Mouse (Mus musculus) intestine, embryonic 16.5 days (tissue): ENCODE results near the gene Paqr7. TPM values are rescaled to one million over a fixed set of nuclear protein-coding genes. Genes with fewer than 3 reads are reported as not detected.

ENCODE experiments used
- ATAC-seq: fragments of 200-750 bp; cut with Nextera tagmentation; 2 replicates; pipeline ENCODE4 v1.8.0; 2017; ENCODE audit warnings: moderate TSS enrichment, moderate library complexity
- H3K27ac ChIP-seq: fragments of 300-500 bp; sonication (generic); 2 replicates; pipeline ENCODE4 v1.5.1; 2014; ENCODE audit warnings: mild to moderate bottlenecking, low read length
- H3K27me3 ChIP-seq: fragments of 300-500 bp; sonication (generic); replicated peaks from 2 replicates; pipeline ENCODE4 v1.6.1; 2014; ENCODE audit warnings: low read length, control low read depth, mixed read lengths; ENCODE audit not compliant: control insufficient read depth, insufficient read depth
- H3K36me3 ChIP-seq: fragments of 300-500 bp; sonication (generic); 2 replicates; pipeline ENCODE4 v1.6.1; 2014; ENCODE audit warnings: low read length, control low read depth; ENCODE audit not compliant: control insufficient read depth, insufficient read depth
- H3K4me1 ChIP-seq: fragments of 300-500 bp; sonication (generic); 2 replicates; pipeline ENCODE4 v1.6.1; 2014; ENCODE audit warnings: low read length, control low read depth, mixed read lengths; ENCODE audit not compliant: control insufficient read depth, insufficient read depth
- H3K4me2 ChIP-seq: fragments of 300-500 bp; sonication (generic); 2 replicates; pipeline ENCODE4 v1.6.1; 2014; ENCODE audit warnings: low read depth, low read length, control low read depth
- H3K4me3 ChIP-seq: fragments of 300-500 bp; sonication (generic); 2 replicates; pipeline ENCODE4 v1.5.1; 2014; ENCODE audit warnings: mild to moderate bottlenecking, low read length
- H3K9ac ChIP-seq: fragments of 300-500 bp; sonication (generic); 2 replicates; pipeline ENCODE4 v1.6.1; 2014; ENCODE audit warnings: low read depth, low read length
- H3K9me3 ChIP-seq: fragments of 300-500 bp; sonication (generic); 2 replicates; pipeline ENCODE4 v1.6.1; 2016; ENCODE audit warnings: low read length, control low read depth; ENCODE audit not compliant: control insufficient read depth
- WGBS: fragments of 180-500 bp; shearing (Covaris S2); extraction: QIAGEN DNeasy Blood & Tissue Kit; methylation state at CpG from one replicate; pipeline ENCODE4 v1.1.7; 2014; 5-methylcytosine and 5-hydroxymethylcytosine counted together
- polyA plus RNA-seq: library from polyadenylated mRNA; unstranded; fragments of >200 nt; fragmentation: Nextera tagmentation; extraction: Ambion mirVana; gene quantifications from 2 replicates; pipeline ENCODE4 v1.2.1, GENCODE M21; 2015

The Paqr7 gene
- polyA plus RNA-seq = 23.6 and 32.1 TPM in 2 replicates

DNA sequence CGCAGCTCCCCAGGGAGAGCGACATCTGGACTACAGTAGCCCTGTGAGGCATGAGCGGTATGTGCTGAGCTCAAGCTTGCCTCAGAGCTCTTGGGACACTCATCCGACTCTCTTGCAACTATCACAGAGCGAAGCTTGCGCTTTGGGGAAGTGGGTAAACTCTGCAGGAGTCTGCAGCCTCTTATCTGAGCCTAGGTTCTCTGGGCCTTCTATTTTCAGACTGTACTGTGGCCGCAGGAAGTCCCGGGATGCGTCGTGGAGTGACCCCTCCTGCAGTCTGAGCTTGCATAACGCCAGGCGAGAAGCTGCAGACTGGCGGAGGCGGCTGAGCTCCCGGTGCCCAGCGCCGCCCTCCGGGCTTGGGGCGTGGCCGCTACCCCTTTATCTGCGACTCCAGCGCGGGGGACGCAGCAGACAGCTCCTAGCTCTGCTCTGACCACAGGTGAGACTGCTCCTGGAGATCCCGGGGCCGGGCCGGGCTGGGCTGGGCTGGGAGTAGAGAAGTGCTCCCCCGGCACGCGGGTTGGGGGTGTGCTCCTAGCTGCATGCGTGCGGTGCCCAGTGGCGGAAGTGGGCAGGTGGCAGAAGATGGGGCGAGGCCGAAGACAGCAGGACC, at the start of gene Paqr7:
TSS of gene Paqr7 (plus strand) at position 103 of the 616 bp plus-strand sequence.
- peak within 1 kb of the TSS; percentile 83 for H3K27ac ChIP-seq
- WGBS = 4% methylated on average over 35 of the region's 35 CpGs
- no peaks in the 10 kb centered on the region for H3K27me3 ChIP-seq
- H3K4me2 ChIP-seq = peak within 1 kb of the TSS; percentile 88
- H3K9me3 ChIP-seq = no peaks in the 10 kb centered on the region
- H3K4me1 ChIP-seq = peaks cover 30% of the 10 kb centered on the region
- H3K9ac ChIP-seq = peak within 1 kb of the TSS; percentile 69
- no peaks in the 10 kb centered on the region for H3K36me3 ChIP-seq
- peak within 1 kb of the TSS; percentile 56 for H3K4me3 ChIP-seq
- peak; percentile 71 for ATAC-seq

DNA sequence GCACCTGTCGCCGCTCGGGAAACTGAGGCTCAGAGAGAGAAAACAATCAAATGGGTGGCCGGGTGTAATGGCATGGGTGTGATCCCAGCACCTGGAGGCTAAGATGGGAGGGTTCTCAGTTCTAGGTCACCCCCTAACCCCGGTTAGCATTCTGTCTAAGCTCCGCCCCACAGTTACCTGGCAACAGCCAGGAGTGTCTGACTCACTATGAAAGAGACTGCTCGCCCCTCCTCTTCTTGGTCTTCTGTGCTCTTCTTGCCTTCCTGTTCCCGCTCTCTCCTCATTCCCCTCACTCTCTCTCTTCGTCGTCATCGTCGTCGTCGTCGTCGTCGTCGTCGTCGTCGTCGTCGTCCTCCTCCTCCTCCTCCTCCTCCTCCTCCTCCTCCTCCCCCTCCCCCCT, 48.5 kb upstream of the Paqr7 start:
- Histone ChIP-seq H3K9me3 (no peaks in the 10 kb centered on the region), H3K9ac (no peak overlapping the region), H3K4me1 (peaks cover 8% of the 10 kb centered on the region; the same call in 1 of the 2 replicates), H3K4me2 (no peak overlapping the region), H3K36me3 (no peaks in the 10 kb centered on the region), H3K4me3 (no peak overlapping the region), H3K27me3 (no peaks in the 10 kb centered on the region), H3K27ac (no peak overlapping the region)
- 44% methylated on average over 23 of the region's 23 CpGs for WGBS
- ATAC-seq = no peak

DNA sequence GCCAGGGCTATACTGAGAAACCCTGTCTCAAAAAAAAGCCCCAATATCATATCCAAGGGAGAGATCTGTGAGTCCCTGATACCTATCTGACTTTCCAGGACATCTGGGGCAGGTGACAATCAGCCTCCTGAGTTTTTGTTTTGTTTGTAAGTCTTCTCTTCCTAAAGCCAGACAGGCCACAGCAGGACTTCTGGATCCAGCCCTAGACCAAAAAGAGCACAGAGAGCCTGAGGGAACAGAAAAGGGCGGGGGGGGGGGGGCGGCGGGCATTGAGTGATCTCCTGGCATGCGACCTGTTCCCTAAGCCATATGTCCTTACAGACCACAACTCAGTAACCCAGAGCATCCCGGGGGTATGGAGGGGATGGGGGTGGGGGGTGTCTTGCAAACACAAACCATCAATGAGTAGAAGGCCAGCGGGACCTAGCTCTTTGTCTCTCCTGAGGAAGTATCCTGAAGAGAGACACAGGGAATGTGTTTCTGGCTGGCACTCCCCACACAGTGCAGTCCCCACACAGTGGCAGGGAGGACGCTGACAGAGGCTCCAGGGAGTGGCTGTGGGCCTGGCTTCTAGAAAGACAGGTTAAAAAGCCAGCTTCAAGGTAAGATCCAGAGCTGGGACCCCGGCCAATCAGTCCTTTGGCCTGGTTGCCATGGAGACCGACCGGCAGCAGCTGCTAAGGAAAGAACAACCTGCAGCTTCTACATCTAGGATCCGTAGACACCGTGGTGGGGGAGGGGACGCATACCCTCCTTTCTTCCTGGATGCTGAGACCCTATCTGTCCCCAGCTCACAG, 46.7 kb upstream of the Paqr7 start:
- H3K27ac ChIP-seq = no peak overlapping the region
- no peak overlapping the region for H3K9ac ChIP-seq
- no peak for ATAC-seq
- no peak overlapping the region for H3K4me2 ChIP-seq
- H3K9me3 ChIP-seq = no peaks in the 10 kb centered on the region
- H3K27me3 ChIP-seq = peaks cover 8% of the 10 kb centered on the region; the same call in 1 of the 2 replicates
- peaks cover 8% of the 10 kb centered on the region; the same call in 1 of the 2 replicates for H3K4me1 ChIP-seq
- H3K36me3 ChIP-seq = no peaks in the 10 kb centered on the region
- H3K4me3 ChIP-seq = no peak overlapping the region
- WGBS = 51% methylated on average over 13 of the region's 13 CpGs

DNA sequence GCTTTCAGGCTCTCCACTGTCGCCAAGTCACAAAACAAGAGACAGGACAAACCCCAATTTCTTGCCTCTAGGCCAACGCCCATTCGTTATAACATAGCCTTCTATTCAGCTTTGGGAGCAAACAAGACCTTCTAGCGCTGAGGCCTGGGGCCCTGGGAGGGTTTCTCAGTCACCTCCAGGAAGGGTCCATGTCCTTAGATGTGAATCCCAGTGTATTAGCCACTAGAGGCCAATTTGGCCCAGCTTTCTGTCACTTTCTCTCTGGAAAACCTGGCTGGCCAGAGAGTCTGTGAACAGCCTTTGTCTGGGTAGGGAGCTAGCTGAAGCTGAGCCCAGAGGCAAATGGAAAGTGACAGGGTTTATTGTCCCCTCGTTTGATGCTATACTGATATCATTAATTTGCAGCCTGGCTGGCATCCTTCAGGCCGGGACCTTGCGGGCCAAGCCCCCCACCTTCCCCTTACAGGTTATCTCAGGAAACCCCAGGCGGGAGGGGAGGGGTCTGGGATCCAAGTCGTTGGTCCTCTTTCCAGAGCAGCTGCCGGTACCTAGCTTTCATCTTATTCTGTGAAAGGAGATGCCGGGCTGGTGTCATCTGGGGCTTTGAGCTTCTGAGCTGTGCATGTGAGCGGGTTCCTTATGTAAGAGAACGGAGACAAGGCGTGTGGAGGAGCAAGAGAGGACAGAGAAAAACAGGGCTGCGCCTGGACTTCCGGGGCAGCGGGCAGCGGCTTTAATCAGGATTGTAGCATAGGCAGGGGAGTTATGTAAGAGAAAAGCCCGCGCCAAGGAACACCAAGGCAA, 45.9 kb upstream of the Paqr7 start:
- peaks cover 8% of the 10 kb centered on the region; the same call in 1 of the 2 replicates for H3K27me3 ChIP-seq
- WGBS = 30% methylated on average over 20 of the region's 20 CpGs
- no peak overlapping the region for H3K4me3 ChIP-seq
- H3K4me2 ChIP-seq = 0 out of 2 replicates have a peak overlapping the region, but pooled peaks have one; percentile 1
- H3K27ac ChIP-seq = no peak overlapping the region
- no peak for ATAC-seq
- no peaks in the 10 kb centered on the region for H3K9me3 ChIP-seq
- no peak overlapping the region for H3K9ac ChIP-seq
- H3K4me1 ChIP-seq = peaks cover 14% of the 10 kb centered on the region
- no peaks in the 10 kb centered on the region for H3K36me3 ChIP-seq

DNA sequence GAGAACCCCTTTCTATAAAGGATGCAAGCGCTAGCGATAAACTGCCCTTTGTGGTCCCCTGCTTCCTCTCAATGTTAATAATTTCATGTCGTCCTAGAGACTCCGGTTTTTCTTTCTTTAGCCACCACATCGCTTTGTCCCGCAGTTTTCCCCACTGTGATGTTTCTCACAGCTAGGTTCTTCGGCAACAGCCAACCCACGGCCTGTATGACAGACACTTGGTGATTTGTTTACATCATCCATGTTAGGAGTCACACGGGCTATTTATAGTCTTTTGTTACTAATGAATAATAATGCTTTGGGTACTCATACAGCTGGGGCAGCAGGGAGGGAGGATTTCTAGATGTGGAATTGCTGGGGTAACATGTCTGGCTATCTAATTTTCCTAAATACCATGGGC, 45.0 kb upstream of the Paqr7 start:
- Histone ChIP-seq H3K4me3 (no peak overlapping the region), H3K4me1 (peaks cover 14% of the 10 kb centered on the region), H3K27ac (no peak overlapping the region), H3K4me2 (no peak overlapping the region), H3K9me3 (no peaks in the 10 kb centered on the region), H3K9ac (no peak overlapping the region), H3K27me3 (peaks cover 8% of the 10 kb centered on the region; the same call in 1 of the 2 replicates), H3K36me3 (no peaks in the 10 kb centered on the region)
- ATAC-seq = no peak
- 55% methylated on average over 9 of the region's 9 CpGs for WGBS

DNA sequence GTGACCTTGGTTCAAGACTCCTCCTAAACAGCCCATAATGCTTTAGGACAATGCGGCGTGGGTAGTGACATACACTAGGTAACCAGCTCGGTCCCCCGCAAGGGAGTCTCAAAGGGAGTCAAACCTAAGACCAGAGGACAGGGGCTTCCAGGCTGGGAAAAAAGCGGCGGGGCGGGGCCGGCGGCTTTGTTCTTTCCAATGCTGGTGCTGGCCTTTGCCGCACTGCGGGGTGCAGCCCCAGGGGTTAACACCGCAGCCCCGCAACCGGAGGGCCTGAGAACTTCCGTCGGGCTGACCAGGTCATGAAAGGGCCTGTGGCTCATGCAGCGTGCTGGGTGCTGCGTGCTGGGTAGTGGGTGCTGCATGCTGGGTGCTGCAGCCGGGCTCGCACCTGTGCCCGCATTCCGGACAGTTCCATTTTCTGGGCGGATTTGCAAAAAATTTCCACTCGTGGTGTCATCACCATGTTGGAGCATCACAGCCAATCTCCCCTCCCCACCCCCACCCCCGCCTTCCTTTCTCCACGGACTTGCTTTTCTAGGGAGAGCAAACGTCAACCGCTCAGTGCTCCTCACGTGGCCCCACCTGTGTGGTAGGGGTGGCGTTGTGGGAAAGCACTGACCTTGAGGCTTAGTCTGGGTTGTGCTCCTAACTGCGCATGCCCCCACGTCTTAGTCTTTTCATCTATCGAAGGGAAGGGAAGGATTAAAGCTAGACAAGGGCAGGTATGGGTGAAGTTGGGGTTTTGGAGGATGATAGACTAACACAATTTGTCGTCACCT, 42.7 kb upstream of the Paqr7 start:
- H3K27ac ChIP-seq = no peak overlapping the region
- no peaks in the 10 kb centered on the region for H3K9me3 ChIP-seq
- peaks cover 14% of the 10 kb centered on the region for H3K4me1 ChIP-seq
- WGBS = 27% methylated on average over 34 of the region's 34 CpGs
- peaks cover 8% of the 10 kb centered on the region; the same call in 1 of the 2 replicates for H3K27me3 ChIP-seq
- no peaks in the 10 kb centered on the region for H3K36me3 ChIP-seq
- H3K4me3 ChIP-seq = no peak overlapping the region
- ATAC-seq = 0 out of 2 replicates have a peak, but pooled peaks have one; percentile 22
- no peak overlapping the region for H3K4me2 ChIP-seq
- no peak overlapping the region for H3K9ac ChIP-seq

DNA sequence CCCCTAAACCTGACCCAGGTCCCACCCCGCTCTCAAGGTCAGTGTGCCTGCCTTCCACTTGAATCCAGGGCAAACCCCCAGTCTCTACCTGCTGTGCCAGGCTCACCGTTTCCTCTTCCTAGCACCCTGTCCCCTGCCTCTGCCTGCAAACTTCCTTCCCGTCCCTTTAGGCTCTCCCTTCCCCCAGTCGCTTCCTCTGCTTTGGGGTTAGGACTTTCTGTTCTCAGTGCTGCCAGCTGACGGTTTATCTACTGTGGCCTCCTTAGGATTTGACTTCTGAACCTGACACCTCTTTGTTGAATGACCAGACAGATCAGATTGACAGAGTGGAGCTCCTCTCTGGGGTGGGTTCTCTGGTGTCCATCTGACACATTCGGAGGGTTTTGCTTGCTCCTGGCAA, 41.2 kb upstream of the Paqr7 start:
- WGBS = 39% methylated on average over 6 of the region's 6 CpGs
- peak; percentile 40; the same call in 1 of the 2 replicates for ATAC-seq
- no peaks in the 10 kb centered on the region for H3K9me3 ChIP-seq
- H3K27ac ChIP-seq = no peak overlapping the region
- H3K27me3 ChIP-seq = peaks cover 8% of the 10 kb centered on the region; the same call in 1 of the 2 replicates
- no peak overlapping the region for H3K4me2 ChIP-seq
- H3K9ac ChIP-seq = peak overlapping the region; percentile 16; the same call in 1 of the 2 replicates
- peaks cover 9% of the 10 kb centered on the region for H3K4me1 ChIP-seq
- no peaks in the 10 kb centered on the region for H3K36me3 ChIP-seq
- no peak overlapping the region for H3K4me3 ChIP-seq

DNA sequence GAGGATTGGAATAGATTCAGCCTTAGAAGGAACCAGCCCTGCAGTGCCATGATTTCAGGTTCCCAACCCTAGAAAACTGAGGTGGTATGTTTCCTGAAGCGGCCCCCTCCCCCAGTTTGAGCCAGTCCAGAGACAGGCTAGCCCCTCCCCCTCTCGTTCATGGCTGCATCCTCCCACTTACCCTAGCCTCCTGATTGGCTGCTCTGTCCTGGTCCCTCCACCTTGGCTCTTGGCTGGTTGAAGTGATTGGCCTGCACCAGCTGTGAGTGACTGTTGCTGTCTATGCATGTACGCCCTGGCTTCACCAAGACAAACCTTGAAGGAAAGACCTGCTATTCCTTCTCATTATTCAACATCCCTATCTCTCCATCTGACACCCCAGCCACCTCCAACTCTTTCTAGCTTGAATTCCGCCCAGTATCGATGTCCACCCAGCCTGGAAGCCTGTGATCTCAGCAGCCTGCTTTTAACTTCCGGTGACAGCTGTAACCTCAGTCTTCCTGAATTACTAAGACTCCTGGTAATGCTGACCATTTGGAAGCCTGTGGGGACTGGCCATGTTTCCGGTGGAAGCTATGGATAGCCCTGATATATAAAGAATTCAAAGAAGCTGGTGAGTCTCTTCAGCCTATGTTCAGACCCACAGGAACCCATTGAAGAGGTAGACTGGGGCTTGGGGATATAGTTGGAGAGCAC, 39.2 kb upstream of the Paqr7 start:
- Histone ChIP-seq H3K9me3 (no peaks in the 10 kb centered on the region), H3K4me2 (no peak overlapping the region), H3K36me3 (no peaks in the 10 kb centered on the region), H3K27me3 (peaks cover 8% of the 10 kb centered on the region; the same call in 1 of the 2 replicates), H3K4me3 (no peak overlapping the region), H3K9ac (no peak overlapping the region), H3K27ac (no peak overlapping the region), H3K4me1 (peaks cover 6% of the 10 kb centered on the region; the same call in 1 of the 2 replicates)
- no peak for ATAC-seq
- 54% methylated on average over 7 of the region's 7 CpGs for WGBS
